In the genomic region with DNA sequence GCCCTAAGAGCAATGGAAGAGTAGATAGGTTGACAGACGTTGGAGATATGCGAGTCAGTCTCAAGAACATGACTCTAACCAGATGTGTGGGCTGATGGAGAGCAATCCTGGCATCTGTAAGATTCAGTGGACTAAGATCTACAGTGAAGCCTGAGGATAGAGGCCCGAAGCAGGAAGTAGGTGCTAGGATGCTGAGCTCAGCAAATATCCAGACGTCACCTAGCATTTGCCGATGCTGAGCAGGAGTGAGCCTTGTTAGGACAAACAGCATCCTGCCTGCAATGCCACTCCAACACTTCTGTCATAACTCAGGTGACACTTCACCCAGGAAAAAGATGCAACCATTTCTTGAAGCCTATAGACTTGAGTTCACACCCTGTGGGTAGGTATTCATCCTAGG, we compare ENCODE assay signal across 33 mouse cellular contexts.
"Had no signal": no experiment of that assay in that cellular context is flagged by ENCODE, and none has a peak within 500 bp of the region (broad histone marks: within the 10 kb centered on the region; RNA-seq: fewer than 3 reads in every experiment).

No protein-coding gene starts in this region.

- H3K27ac ChIP-seq: heart, embryonic 10.5 days; heart, embryonic 13.5 days; heart, embryonic 15.5 days; hindbrain, embryonic 10.5 days; hindbrain, embryonic 12.5 days; hindbrain, embryonic 13.5 days; hindbrain, embryonic 14.5 days; hindbrain, embryonic 15.5 days; hindbrain, postnatal 0 days; intestine, embryonic 15.5 days; kidney, embryonic 15.5 days; kidney, postnatal 0 days; layer of hippocampus, adult 2 months; left cerebral cortex, adult 2 months had no signal

- DNase-seq: heart, postnatal 10 days; heart, postnatal 14 days; heart, postnatal 36 days; kidney, adult 11 months; kidney, adult 18-20 months; kidney, adult 2 months; kidney, adult 8-10 months; kidney, adult 9 months; kidney, postnatal 10 days; kidney, postnatal 14 days; kidney, postnatal 36 days; kidney, postnatal 4 days; layer of hippocampus, postnatal 36 days had no signal

- H3K4me1 ChIP-seq: heart, embryonic 13.5 days; heart, embryonic 15.5 days; hindbrain, embryonic 12.5 days; hindbrain, embryonic 15.5 days; intestine, embryonic 15.5 days had no signal

- H3K9ac ChIP-seq: heart, embryonic 12.5 days; heart, embryonic 13.5 days; heart, embryonic 15.5 days; hindbrain, embryonic 12.5 days; hindbrain, embryonic 13.5 days; hindbrain, embryonic 14.5 days; hindbrain, embryonic 15.5 days; intestine, embryonic 15.5 days; kidney, embryonic 15.5 days had no signal

- H3K4me2 ChIP-seq: heart, embryonic 11.5 days; heart, embryonic 12.5 days; heart, embryonic 13.5 days; heart, embryonic 15.5 days; hindbrain, embryonic 12.5 days; hindbrain, embryonic 13.5 days; hindbrain, embryonic 14.5 days; hindbrain, embryonic 15.5 days; intestine, embryonic 15.5 days; kidney, embryonic 15.5 days had no signal

- H3K4me3 ChIP-seq: heart, embryonic 10.5 days; heart, embryonic 12.5 days; heart, embryonic 13.5 days; heart, embryonic 15.5 days; hindbrain, embryonic 10.5 days; hindbrain, embryonic 12.5 days; hindbrain, embryonic 13.5 days; hindbrain, embryonic 15.5 days; intestine, embryonic 15.5 days; kidney, embryonic 15.5 days; layer of hippocampus, adult 2 months; left cerebral cortex, adult 2 months had no signal

- ATAC-seq: hindbrain, embryonic 16.5 days; hindbrain, postnatal 0 days; inflammation-experienced regulatory T-cells, adult 6 months; intestine, embryonic 15.5 days; intestine, embryonic 16.5 days; intestine, postnatal 0 days had no signal

- H3K27me3 ChIP-seq: heart, embryonic 12.5 days; heart, embryonic 13.5 days; heart, embryonic 15.5 days; hindbrain, embryonic 12.5 days; hindbrain, embryonic 13.5 days; hindbrain, embryonic 15.5 days; intestine, embryonic 15.5 days; kidney, embryonic 15.5 days had no signal

- H3K36me3 ChIP-seq: heart, embryonic 10.5 days; heart, embryonic 12.5 days; heart, embryonic 13.5 days; heart, embryonic 15.5 days; hindbrain, embryonic 10.5 days; hindbrain, embryonic 12.5 days; hindbrain, embryonic 13.5 days; hindbrain, embryonic 15.5 days; intestine, embryonic 15.5 days; kidney, embryonic 15.5 days had no signal

- H3K9me3 ChIP-seq: heart, embryonic 10.5 days; heart, embryonic 12.5 days; heart, embryonic 15.5 days; hindbrain, embryonic 10.5 days; hindbrain, embryonic 12.5 days; hindbrain, embryonic 13.5 days; hindbrain, embryonic 15.5 days; intestine, embryonic 15.5 days; kidney, embryonic 15.5 days had no signal
